Mouse (Mus musculus) embryonic fibroblast, embryonic 13.5 days (primary cell): Measurements from ENCODE around the gene Lmcd1. TPM values are rescaled to one million over a fixed set of nuclear protein-coding genes. Genes with fewer than 3 reads are reported as not detected.

Experiments used
- H3K27ac ChIP-seq: 2 replicates; pipeline ENCODE4 v1.5.1; 2012; ENCODE audit warnings: low read length, control low read depth, inconsistent platforms; ENCODE audit not compliant: insufficient read depth
- H3K4me1 ChIP-seq: 2 replicates; pipeline ENCODE4 v1.6.1; 2011; ENCODE audit warnings: low read length; ENCODE audit not compliant: control insufficient read depth, insufficient read depth
- H3K4me3 ChIP-seq: 2 replicates; pipeline ENCODE4 v1.5.1; 2011; ENCODE audit warnings: mild to moderate bottlenecking, control low read depth, low read length; ENCODE audit not compliant: insufficient read depth
- CTCF ChIP-seq: IDR thresholded peaks from 2 replicates; pipeline ENCODE4 v1.5.1; 2011; ENCODE audit warnings: mild to moderate bottlenecking, control low read depth, low read length, moderate library complexity, borderline replicate concordance; ENCODE audit not compliant: insufficient read depth
- POLR2A ChIP-seq: IDR thresholded peaks from 2 replicates; pipeline ENCODE4 v1.6.1; 2011; ENCODE audit warnings: low read depth, mild to moderate bottlenecking, control low read depth, low read length, moderate library complexity
- polyA plus RNA-seq: library from polyadenylated mRNA; stranded (reverse); fragments of >200 nt; gene quantifications from 2 replicates; pipeline ENCODE4 v1.2.4, GENCODE M21; 2011; ENCODE audit warnings: low read depth; ENCODE audit not compliant: missing spikeins, insufficient read length

Lmcd1 gene
- polyA plus RNA-seq, 1 experiment: 10.2 TPM

DNA sequence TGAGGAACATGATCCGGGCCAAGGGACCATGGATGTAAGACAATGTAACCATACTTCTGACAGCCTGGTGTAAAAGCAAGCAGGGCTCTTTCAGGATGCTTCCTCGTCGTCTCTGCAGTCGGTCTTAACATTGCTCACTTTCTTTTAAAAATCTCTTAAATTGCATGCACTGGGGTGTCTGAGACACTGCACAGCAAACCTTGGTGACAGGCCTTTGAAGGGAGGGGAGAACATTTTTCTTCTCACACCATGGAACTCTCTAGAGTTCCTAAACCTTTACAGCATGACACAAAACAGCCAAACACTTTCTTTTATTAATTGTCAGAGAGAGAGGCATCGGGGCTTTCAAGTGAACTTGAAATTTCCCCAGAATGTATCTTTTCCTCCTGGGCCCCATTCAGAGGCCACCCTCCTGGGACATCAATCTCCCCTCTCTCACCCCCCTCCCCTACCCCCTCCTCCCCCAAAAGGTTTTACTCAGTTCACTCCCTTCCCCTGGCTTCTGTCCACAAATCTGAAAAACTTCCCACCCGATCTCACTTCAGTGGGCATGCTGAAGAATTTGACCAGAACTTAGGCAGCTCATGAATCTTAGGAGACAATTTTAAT lies 35.9 kb downstream of the Lmcd1 start:
- no peak overlapping the region for H3K27ac ChIP-seq
- H3K4me1 ChIP-seq: no peaks in the 10 kb centered on the region
- TF ChIP-seq POLR2A (no peak), CTCF (no peak)
- H3K4me3 ChIP-seq: no peak overlapping the region

- H3K4me3 ChIP-seq: no peak overlapping the region
- no peaks in the 10 kb centered on the region for H3K4me1 ChIP-seq
- no peak overlapping the region for H3K27ac ChIP-seq
- TF ChIP-seq CTCF: no peak
- no peak for TF ChIP-seq POLR2A
Measured at GRCm38 (mm10) chr6:112311385-112311784, 37.8 kb downstream of the Lmcd1 start.

GRCm38 (mm10) chr6:112319449-112319848 lies 45.9 kb downstream of the Lmcd1 start:
- H3K4me3 ChIP-seq: no peak overlapping the region
- TF ChIP-seq POLR2A: no peak
- TF ChIP-seq CTCF: no peak
- H3K27ac ChIP-seq: no peak overlapping the region
- no peaks in the 10 kb centered on the region for H3K4me1 ChIP-seq

- Histone ChIP-seq H3K4me1 (no peaks in the 10 kb centered on the region), H3K4me3 (no peak overlapping the region), H3K27ac (peak overlapping the region; percentile 64)
- no peak for TF ChIP-seq CTCF
- TF ChIP-seq POLR2A: no peak
Measured at GRCm38 (mm10) chr6:112320679-112321078, 47.1 kb downstream of the Lmcd1 start.

GRCm38 (mm10) chr6:112322916-112323315 lies 49.4 kb downstream of the Lmcd1 start:
- H3K4me3 ChIP-seq: no peak overlapping the region
- no peaks in the 10 kb centered on the region for H3K4me1 ChIP-seq
- no peak for TF ChIP-seq POLR2A
- no peak for TF ChIP-seq CTCF
- no peak overlapping the region for H3K27ac ChIP-seq

- no peak for TF ChIP-seq POLR2A
- TF ChIP-seq CTCF: no peak
- Histone ChIP-seq H3K27ac (no peak overlapping the region), H3K4me1 (no peaks in the 10 kb centered on the region), H3K4me3 (no peak overlapping the region)
Measured at GRCm38 (mm10) chr6:112325213-112325612, 51.7 kb downstream of the Lmcd1 start.

- Histone ChIP-seq H3K4me1 (no peaks in the 10 kb centered on the region), H3K4me3 (no peak overlapping the region)
- TF ChIP-seq CTCF (no peak), POLR2A (no peak)
Measured at GRCm38 (mm10) chr6:112327793-112328192, 54.2 kb downstream of the Lmcd1 start.

DNA sequence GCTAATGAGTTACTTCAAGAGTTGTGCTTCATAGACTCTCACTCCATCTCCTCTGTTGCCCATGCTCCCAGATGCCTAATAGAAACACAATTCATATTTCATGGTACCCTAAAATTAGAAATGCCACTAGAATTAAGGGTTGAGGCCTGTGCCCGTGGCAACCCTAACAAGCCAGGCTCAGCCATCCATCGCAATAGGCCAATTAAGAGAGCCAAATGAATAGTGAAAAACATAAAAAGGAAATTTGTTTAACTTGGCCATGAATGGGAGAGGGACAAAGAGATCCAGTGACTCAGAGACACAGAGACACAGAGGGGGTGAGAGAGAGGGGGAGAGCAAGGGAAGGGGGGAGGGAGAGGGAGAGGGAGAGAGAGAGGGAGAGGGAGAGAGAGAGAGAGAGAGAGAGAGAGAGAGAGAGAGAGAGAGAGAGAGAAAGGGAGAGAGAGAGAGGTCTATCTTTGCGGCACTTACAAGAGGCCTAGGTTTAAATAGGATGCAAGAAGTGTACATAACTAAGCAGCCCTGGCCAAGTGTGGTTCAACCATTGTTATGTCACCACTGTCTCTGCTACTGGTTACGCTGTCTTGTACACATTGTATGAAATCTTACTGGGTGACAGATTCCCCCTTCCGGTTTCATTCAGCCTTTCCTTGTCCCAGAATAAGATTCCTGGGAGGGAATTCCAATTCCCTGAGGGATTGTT lies 57.1 kb downstream of the Lmcd1 start:
- Histone ChIP-seq H3K27ac (no peak overlapping the region), H3K4me1 (no peaks in the 10 kb centered on the region), H3K4me3 (no peak overlapping the region)
- no peak for TF ChIP-seq POLR2A
- no peak for TF ChIP-seq CTCF

More at GRCm38 (mm10) chr6:112327793-112328192, 54.2 kb downstream of the Lmcd1 start:
- no peak overlapping the region for H3K27ac ChIP-seq

- Histone ChIP-seq H3K27ac (no peak overlapping the region), H3K4me3 (no peak overlapping the region), H3K4me1 (no peaks in the 10 kb centered on the region)
- TF ChIP-seq POLR2A: no peak
- TF ChIP-seq CTCF: no peak
Measured at GRCm38 (mm10) chr6:112331223-112331598, 57.7 kb downstream of the Lmcd1 start.

GRCm38 (mm10) chr6:112333930-112334329 lies 60.4 kb downstream of the Lmcd1 start:
- Histone ChIP-seq H3K4me1 (no peaks in the 10 kb centered on the region), H3K27ac (no peak overlapping the region), H3K4me3 (no peak overlapping the region)
- TF ChIP-seq POLR2A (no peak), CTCF (no peak)
